Mouse (Mus musculus) cerebellum, adult 2 months (tissue): Measurements from ENCODE around the gene Fbln2.

Experiments used
- CTCF ChIP-seq: fragments of 200-500 bp; IDR thresholded peaks from 2 replicates; pipeline ENCODE4 v1.5.1; 2011; ENCODE audit warnings: low read depth, mild to moderate bottlenecking, control low read depth, low read length, moderate library complexity, borderline replicate concordance; ENCODE audit not compliant: insufficient read depth
- POLR2A ChIP-seq: fragments of 200-500 bp; IDR thresholded peaks from 2 replicates; pipeline ENCODE4 v1.6.1; 2011; ENCODE audit warnings: low read length, control low read depth, borderline replicate concordance; ENCODE audit not compliant: insufficient read depth

GRCm38 (mm10) chr6:91268318-91268717, 56.1 kb downstream of the Fbln2 start:
- TF ChIP-seq CTCF (no peak), POLR2A (no peak)
